Mouse (Mus musculus): ENCODE measurements at regions not wholly inside any gene's neighbourhood (a gene's known extent, or its start where the extent isn't known, plus 50 kb on each side); places are given as distances from the start of the nearest gene placed in this dataset.
A peak's percentile ranks its signal among the peaks of the same experiment; 100 is the strongest.

DNA sequence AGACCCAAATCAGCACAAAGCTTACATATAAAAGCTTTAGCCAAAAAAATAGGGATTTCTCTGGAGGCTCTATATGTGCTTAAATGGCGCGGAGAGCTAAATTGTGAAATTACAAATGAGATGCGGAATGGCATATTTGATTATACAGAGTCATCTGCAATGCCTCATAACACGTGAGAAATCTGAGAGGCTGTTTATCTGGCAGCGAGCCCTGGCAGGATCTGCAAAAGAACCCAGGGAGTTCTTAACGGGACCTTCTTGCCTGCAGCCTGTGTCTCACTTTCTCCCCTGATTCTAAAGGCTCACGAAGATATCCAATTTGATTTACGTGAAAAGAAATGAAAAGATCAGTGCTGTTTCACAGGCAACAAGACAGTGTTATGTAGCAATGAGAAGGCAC lies 58.0 kb upstream of the Kirrel3 start:
- peak; percentile 9 for DNase-seq
